Mouse (Mus musculus) spleen, embryonic (tissue): ENCODE results near the gene Tcf7l1.

Experiments
- CTCF ChIA-PET: fragments of 350-600 bp; sonication (Branson Sonifier 250); formaldehyde crosslinking; loops from one replicate; lab custom pipeline; 2022; lab: Charles Lee

The Tcf7l1 gene

GRCm38 (mm10) chr6:72787322-72787947, 1.6 kb downstream of the Tcf7l1 start:
- CTCF ChIA-PET, result interaction anchor here (0.5 to 0.8 kb wide), 3 partner anchors 55 to 1878 kb away, joined by 3 to 10 read pairs (median 8); no protein-coding TSS in a partner anchor

DNA sequence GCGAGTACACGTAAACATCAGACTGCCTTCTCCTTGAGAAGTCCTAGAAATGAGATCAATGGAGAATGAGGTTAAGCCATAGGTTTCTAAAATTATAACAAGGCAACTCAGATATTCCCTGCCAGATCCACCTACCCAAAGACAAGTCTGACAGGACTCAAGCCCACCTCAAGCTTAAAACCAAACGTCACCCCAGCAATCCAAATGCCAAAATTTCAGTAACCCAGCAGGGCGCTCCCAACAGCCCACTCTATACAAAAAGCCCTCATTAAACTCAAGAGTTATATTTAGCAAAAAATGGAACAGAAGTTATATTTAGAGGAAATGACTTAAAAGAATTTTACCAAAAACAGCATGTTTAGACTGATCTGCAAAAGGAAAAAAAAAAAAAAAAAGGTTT, 5.3 kb downstream of the Tcf7l1 start:
- CTCF ChIA-PET, result no interaction called here

GRCm38 (mm10) chr6:72778779-72779776, 10.0 kb downstream of the Tcf7l1 start:
- CTCF ChIA-PET, result no interaction called here

- CTCF ChIA-PET, result no interaction called here
Observed at GRCm38 (mm10) chr6:72777212-72777611, 11.8 kb downstream of the Tcf7l1 start.

DNA sequence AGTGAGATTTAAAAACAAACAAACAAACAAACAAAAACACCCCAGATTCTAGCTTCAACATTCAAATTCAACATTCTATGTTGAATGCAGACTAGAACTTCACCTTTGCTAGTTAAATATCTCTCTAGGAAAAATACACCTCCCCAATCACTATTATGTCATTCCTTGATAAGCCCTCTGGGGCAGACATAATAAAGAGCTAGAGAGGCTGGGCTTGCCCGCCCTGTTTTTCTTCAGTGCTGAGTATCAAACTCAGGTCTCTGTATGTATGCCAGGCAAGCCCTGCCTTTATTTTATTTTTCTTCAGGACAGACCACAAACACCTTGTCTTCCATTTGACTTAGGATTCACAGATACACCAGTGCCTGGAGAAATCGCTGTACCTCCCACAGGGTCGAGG, 14.8 kb downstream of the Tcf7l1 start:
- CTCF ChIA-PET, result no interaction called here

GRCm38 (mm10) chr6:72769915-72770776, 18.9 kb downstream of the Tcf7l1 start:
- CTCF ChIA-PET, result no interaction called here

- CTCF ChIA-PET, result no interaction called here
Observed at GRCm38 (mm10) chr6:72769343-72769742, 19.7 kb downstream of the Tcf7l1 start.

GRCm38 (mm10) chr6:72768804-72769203, 20.2 kb downstream of the Tcf7l1 start:
- CTCF ChIA-PET, result no interaction called here

- CTCF ChIA-PET, result no interaction called here
Observed at GRCm38 (mm10) chr6:72768097-72768496, 21.0 kb downstream of the Tcf7l1 start.

- CTCF ChIA-PET, result interaction anchor here (0.5 kb wide), 1 partner anchor 148 kb away, joined by 3 read pairs; no protein-coding TSS in a partner anchor
Observed at GRCm38 (mm10) chr6:72763616-72764015, 25.4 kb downstream of the Tcf7l1 start.

DNA sequence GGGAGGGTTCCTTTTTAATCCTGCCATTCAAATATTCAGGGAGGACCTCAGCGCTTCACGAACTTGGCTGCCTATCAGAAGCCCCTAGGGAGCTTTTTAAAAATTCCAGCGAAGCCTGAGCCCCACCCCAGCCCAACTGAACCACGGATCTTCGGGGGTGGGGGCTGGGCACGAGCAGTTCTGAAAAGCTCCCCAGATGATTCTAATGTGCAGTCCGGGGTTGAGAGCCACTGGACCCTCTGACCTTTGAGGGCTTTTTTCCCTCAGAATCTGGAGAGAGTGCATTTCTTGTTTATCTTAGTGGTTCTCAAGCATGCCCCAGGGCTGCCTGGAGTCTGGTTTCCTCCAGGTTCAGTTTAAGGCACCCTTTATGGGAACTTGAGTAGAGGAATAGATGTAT, 27.4 kb downstream of the Tcf7l1 start:
- CTCF ChIA-PET, result no interaction called here

- CTCF ChIA-PET, result no interaction called here
Observed at GRCm38 (mm10) chr6:72758239-72759017, 30.6 kb downstream of the Tcf7l1 start.

DNA sequence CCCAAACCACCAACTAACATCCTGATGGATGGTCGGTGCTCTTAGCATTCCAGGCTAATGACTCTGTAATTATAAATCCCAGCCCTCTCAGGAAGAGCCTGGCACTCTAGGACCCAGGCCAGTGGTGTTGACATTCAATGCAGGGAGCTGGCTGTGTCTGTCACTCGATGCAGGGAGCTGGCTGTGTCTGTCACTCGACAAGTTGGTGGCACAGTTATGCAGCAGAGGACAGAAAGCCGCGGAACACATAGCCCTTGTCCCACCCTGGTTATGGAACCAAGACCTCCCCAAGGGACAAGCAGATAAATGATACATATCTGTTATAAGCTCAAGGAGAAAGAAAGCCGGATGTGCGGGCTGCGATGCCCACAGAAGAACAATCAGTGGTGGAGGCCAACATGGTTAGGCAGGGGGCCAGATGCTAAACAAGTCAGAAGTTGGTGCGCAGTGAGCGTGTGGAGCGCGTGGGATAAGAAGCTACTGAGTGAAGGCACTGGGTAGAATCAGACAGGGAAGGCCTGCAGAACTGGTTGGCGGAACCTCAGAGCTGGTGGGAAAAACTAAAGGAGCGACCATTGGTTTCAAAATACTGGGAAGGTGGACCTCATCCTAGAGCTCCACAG, 33.7 kb downstream of the Tcf7l1 start:
- CTCF ChIA-PET, result no interaction called here

DNA sequence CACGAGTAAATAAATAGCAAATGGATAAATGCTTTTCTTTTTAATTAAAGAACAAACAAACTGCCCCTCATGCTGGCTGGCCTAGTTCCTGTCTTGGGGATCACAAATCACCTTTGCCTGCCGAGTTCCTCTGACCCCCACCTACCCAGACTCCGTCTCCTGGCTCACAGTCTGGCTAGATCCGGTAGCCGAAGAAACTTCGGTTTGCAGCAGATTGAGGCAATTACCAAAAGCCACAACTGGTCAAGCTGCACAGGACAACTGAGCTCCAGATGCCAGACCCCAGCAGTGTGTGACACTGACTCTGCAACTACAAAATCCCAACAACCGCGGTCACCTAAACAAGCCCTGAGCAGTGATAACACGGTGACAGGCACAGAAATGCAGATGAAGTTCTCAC, 34.8 kb downstream of the Tcf7l1 start:
- CTCF ChIA-PET, result no interaction called here

- CTCF ChIA-PET, result no interaction called here
Observed at GRCm38 (mm10) chr6:72753782-72754181, 35.3 kb downstream of the Tcf7l1 start.

DNA sequence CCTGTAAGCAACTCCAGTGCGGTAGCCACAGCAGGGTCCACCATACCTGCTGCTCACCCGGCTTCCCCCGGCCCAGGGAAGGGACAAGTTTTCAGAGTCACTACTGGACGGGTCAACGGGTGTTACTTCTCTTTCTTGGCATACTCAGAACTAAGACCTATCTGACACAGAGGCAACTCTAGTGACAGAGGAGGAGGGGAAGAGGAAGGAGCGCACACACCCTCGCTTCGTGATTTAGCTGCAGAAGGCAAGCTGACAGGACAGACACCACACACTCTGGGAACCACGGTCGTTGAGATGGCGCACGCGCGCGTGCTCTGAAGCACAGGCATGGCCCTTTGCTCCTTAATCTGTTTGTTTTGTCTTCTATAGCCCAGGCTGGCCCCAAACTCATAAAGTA, 36.2 kb downstream of the Tcf7l1 start:
- CTCF ChIA-PET, result no interaction called here

DNA sequence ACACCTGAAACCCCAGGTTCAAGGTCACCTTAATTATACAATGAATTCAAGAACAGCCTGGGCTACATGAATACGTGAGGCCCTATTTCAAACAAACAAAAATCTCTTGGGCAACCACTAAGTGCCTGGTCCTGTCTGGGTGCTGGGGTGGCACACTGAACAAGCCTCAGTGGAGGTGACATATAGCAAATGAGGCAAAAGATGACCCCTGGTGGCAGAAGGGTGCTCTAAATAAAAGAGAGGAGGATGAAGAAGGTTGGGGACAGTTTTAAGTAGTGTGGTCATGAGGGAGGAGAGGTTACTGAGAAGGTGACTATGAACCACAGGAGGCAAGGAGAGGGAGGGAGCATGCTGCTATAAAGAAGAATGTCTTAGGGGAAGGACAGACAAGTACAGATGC, 37.8 kb downstream of the Tcf7l1 start:
- CTCF ChIA-PET, result no interaction called here

DNA sequence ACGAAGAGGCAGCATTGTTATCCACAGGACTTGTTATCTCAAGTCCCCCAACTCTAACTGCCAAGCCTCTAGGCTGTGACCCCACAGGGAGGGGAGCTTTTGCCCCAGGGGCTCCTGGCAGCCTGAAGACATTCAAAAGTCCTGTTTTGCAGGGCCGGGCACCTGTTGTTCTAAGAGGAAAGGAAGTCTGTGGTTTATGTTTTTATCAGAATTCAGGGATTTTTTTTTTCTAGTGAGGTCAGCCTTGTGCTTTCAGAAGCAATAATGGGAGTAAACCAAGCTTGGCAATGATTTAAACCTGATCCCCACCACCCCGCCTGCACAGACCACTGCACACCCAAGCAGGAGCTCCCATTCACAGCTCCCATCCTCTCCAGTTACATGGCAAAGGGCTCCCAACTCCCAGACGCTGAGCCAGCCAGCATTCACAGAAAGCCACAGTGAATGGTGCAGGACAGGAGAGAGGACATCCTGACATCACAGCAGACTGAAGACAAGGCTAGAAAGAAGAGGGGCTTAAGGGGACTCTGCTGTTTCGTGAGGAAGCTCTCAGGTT, 40.1 kb downstream of the Tcf7l1 start:
- CTCF ChIA-PET, result no interaction called here

DNA sequence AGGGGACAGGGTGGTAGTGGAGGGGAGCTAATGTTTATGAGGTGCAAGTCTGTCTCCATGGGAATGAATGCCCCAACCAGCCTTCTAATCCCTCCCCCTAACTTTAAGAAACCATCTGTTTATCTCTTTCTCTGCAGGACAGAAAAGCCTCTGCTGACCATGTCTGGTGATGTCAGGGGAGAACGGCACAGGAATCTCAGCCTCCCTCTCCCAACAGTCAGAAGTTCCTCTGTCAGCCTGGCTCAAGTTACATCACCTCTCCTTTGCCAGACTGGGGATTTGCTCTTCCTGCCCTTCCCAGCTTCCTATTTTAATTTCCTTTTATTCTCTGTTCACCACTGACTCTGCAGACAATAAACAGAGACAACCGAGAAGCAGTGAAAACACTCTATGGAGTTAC, 40.6 kb downstream of the Tcf7l1 start:
- CTCF ChIA-PET, result no interaction called here

- CTCF ChIA-PET, result interaction anchor here (1.2 kb wide), 1 partner anchor 138 kb away, joined by 5 read pairs; no protein-coding TSS in a partner anchor
Observed at GRCm38 (mm10) chr6:72747814-72748213, 41.2 kb downstream of the Tcf7l1 start.
